Mouse (Mus musculus) gastrocnemius, postnatal 25 days (tissue): ENCODE measurements around the gene Gpbp1l1. TPM values are rescaled to one million over a fixed set of nuclear protein-coding genes. Genes with fewer than 3 reads are reported as not detected.

Source experiments
- DNase-seq: peaks from one replicate; pipeline ENCODE4 v3.0.0; 2022
- long read RNA-seq, 2 experiments: library from polyadenylated mRNA; stranded (forward); transcript quantifications; one replicate each; pipeline ENCODE4 v2.0.0; 2021
- total RNA-seq, 2 experiments: library from RNA; stranded (reverse); gene quantifications; 1 replicate in 1 of 2; 2 replicates in 1 of 2; pipeline ENCODE4 v1.2.3; 2021

Gpbp1l1 gene
- 10 to 100 TPM; 28.0 to 28.3 TPM for total RNA-seq
- long read RNA-seq, experiment 1, transcript Gpbp1l1-201 (12 exons, 3,588 nt): major isoform, 8 of 16 reads
- long read RNA-seq, experiment 1, partial matches to known transcripts: 2 of 16 reads
- long read RNA-seq, experiment 1, other reads (novel, unspliced or antisense): 6 of 16 reads
- long read RNA-seq, experiment 2, transcript Gpbp1l1-201 (12 exons, 3,588 nt): major isoform, 10 of 19 reads
- long read RNA-seq, experiment 2, partial matches to known transcripts: 4 of 19 reads
- long read RNA-seq, experiment 2, other reads (novel, unspliced or antisense): 5 of 19 reads

DNA sequence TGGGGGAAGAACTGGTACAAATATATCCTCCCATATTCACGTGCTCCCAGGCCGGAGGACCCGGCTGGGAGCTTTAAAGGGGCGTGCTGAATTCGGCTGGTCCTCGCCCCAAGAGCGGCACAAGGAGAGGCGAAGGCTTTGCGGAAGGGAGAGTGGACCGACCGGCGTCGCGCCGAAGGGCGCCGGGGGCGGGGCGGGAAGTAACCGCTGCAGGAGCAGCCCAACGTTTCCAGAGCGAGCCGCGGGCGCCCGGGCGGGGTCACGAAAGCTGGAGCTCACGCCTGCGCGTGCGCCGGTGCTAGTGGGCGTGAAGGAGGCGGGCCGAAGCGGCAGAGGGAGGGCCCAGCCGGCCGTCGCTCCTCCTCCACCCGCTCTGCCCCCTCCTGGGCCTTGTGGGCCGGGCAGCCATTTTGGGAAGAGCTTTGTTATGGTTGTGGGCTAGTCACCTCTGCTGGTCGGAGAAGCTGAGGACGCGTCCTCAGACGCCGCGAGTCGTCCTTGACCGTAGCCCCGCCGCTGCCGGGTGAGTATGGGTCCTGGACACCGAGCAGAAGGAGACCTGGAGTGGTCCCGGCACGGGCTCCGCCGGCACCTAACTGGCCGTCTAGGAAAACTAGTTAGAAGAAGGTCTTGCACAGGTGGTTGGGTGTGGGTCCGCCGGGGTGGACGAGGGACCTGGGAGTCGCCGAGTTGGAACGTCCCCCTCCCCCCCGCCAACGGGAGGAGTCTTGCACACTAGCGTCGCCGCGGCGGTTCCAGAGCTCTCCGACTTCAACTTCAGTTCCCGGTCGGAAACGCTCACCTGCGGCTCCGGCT lies at the start of gene Gpbp1l1:
Gpbp1l1 (plus strand) TSS at position 353 of the 816 bp plus-strand sequence.
- DNase-seq: peak; percentile 97

DNA sequence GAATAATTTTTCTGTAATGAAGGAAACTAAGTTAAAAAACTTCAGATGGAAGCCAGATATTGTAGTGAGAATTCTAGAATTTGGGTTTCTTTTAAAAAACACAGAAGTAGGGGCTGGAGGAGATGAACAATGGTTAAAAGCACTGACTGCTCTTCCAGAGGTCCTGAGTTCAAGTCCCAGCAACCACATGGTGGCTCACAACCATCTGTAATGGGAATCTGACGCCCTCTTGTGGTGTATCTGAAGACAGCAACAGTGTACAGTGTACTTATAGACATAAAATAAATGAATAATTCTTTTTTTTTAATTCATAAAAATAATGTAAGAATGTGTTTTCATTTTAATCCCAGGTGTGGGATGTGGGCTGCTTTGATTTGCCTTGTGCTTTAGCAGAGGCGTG lies 26.3 kb upstream of the Gpbp1l1 start:
- no peak for DNase-seq

DNA sequence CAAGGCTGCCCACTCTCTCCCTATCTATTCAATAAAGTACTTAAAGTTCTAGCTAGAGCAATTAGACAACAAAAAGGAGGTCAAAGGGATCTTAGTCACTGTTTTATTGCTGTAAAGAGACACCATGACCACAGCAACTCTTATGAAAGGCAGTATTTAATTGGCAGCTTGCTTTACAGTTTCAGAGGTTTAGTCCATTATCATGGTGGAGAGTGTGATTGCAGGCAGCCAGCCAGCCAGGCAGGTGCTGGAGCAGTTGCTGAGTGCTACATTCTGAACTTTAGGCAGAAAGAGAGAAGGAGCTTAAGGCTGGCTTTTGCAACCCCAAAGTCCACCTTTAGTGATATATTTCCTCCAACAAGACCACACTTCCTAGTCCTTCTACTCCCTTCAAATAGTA lies 21.1 kb upstream of the Gpbp1l1 start:
- DNase-seq: no peak

DNA sequence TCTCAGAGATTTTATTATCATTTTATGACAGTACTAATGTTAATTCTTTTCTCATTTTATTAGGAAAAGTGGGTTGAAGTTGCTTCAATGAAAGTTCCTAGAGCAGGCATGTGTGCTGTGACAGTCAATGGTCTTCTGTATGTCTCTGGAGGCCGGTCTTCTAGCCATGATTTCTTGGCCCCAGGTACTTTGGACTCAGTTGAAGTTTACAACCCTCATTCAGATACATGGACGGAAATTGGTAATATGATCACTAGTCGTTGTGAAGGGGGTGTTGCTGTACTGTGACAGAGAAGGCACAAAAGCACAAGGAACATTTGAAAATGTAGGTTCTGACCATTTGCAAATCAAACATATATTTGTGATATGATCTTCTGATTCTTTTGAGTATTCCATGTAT lies 19.7 kb upstream of the Gpbp1l1 start:
- no peak for DNase-seq

DNA sequence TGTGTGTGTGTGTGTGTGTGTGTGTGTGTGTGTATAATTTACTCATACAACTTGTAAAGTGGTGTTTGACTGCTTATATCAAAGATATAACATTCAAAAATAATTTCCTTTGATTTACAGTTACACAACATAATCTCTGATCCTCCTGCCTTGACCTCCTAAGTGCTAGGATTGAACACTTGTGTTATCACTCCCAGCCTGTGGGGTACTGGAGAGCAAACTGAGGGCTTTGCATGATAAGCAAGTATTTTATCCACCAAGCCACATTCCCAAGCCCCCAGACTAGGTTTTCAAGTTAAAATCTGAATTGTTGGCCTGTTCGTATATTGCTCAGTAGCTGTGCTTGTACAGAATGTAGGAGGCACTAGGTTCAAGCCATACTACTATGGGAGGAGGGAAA lies 7.0 kb upstream of the Gpbp1l1 start:
- DNase-seq: no peak

DNA sequence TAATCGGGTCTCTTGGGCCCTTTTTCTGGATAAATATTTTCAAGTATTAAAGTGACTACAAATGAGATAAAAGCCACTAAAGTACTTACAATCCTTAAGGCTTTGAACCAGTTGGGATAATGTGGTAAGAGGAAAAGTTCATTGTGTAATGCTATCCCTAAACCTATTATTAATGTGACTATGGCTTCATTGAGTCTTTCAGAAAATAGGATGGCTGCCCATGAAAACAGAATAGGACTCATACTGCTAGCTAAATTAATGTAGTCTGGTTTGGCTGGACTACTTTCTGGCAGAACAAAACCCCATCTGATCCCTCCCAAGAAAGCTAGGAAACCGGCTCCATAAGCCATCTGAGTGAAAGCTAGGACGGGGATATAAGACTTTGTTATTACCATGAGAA lies 4.4 kb upstream of the Gpbp1l1 start:
- no peak for DNase-seq

DNA sequence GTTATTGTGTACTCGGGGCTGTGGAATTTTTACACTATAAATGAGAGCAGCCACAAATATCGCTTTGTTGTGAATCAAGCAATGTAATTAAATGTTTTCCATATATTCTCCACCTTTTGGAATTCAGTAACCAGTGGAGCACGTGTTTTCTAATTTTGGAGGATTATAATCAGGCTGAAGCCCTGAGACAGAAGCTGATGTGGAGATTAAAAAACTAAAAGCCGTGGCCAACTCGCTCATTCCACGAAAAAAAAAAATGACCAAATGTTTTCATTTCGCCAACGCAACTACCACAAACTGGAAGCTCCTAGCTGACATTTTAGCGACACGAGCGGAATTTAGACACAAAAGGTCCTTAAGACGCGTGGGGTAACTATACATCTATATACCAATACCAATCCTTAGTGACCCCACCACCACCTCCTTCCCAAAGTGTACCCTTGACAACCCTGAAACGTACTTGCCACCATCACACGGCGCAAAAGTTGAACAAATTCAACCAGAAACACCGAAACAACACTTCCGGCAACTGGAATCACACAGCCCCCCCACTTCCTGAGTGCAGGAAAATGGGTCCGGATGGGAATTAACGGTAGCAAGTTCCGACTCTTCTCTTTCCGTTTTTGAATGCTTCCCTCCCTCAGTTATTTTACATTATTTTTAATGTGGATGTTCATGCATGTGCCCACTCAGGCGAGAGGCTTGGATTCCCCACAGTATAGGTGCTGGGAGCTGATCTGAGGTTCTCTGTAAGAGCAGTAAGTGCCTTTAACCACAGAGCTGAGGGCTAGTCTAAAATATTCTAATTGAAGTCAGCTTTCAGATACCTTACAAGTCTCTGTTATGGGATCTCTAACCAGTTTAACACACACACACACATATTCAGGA lies 1.8 kb upstream of the Gpbp1l1 start, which contains the start of gene Tmem69:
Tmem69 (minus strand) TSS at position 524 of the 888 bp plus-strand sequence.
- peak; percentile 64 for DNase-seq

DNA sequence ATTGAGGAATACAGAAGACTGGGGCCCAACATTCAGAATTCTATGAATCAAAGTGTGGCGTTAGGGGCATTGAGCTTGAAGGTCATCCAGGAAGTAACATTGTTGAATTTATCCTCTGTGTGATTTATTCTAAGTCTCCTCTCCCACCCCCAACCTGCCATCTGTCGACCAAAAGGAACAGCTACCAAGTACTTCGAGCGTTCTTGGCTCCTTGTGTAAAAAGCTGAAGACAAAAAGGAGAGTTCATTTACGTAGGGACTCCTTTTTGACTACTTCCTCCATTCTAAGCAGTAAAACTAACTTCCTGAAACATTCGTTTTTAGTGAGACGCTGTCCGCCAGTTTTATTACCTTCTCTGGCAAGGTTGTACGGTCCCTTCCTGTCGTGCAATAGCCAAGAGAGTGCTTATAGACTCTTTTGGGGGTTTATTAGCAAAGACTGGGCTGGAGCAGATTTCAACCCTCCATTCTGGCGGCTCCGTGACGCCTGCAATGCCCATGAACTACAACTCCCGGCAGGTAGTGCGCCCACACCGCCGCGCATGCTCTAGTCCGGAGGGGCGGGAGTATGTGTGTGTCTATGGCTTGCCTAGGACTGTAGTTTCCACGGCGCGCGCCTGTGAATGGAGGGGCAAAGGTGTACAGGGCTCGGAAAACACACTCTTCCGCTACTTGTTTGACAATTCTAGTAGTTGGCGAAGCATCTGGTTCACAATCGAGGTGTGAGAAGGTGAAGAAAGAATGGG lies 725 bp upstream of the Gpbp1l1 start:
- DNase-seq: peak; percentile 92

DNA sequence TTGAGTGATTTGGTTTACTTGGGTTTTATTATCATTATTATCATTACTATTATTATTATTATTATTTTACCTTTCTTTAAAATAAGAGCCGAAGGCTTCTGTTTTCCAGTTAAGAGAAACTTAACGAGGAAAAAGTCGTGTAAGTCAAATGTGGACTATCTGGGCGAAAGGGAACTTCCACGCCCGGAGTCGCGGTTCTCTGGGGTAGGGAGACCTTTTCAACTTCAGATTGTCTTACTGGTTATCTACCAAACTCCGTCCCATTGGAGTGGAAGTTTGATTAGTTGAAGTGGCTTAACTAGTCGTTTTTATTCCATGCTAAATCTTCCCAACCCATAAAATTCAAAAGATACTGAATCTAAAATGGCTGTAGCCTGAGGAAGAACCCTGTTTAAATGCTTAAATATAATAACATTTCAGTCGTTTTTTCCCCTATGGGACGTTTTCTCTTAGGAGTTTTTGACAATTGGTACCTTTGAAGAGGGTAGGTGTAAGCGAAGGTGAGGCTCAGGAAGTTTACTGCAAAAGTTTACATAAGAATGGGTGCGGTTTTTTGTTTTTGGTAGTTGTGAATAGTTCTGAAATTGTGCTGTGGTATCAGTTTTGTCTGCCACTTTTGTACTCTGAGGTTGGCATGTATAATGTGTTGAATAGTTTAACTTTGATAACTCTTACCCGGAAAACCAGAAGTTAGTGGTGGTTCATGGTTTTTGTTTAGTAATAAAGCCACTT lies 859 bp downstream of the Gpbp1l1 start:
- no peak for DNase-seq

DNA sequence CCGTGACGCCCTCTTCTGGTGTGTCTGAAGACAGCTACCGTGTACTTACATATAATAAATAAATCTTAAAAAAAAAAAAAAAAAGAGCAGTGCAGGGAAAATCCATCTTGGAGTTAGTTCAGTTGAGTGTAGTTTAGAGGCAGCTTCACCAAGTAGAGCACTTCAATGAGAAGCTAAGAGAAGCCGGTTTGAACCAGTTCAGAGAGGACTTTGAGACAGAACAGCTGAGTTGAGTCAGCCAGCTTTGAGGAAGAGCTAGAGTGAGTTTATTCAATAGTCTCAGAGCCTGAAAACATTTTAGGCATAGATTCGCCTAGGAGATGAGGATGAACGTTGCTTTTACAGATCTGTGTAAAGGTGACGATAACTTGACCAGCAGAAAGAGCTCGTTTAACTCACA lies 38.3 kb downstream of the Gpbp1l1 start:
- DNase-seq: no peak

DNA sequence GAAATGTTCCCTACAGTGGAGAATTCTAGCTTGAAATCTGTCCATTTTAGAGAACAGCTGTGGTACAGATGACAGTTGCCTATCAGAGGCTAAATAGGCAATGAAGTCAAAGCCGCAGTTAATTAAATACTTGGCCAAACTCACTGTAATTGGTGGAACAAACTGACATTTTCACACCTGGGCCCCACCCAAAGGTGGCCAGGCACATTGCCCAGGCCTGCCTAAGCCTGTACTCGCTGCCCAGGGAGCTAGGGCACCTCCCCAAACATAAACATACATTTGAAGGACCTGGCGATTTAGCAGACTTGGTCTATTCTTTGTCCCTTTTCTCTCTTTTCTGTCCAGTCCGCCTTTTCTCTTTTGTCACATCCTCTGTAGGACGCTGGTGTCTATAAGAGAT lies 38.9 kb downstream of the Gpbp1l1 start, which contains the start of gene Ccdc17:
Ccdc17 (plus strand) TSS at position 276 of the 400 bp plus-strand sequence.
- DNase-seq: no peak

DNA sequence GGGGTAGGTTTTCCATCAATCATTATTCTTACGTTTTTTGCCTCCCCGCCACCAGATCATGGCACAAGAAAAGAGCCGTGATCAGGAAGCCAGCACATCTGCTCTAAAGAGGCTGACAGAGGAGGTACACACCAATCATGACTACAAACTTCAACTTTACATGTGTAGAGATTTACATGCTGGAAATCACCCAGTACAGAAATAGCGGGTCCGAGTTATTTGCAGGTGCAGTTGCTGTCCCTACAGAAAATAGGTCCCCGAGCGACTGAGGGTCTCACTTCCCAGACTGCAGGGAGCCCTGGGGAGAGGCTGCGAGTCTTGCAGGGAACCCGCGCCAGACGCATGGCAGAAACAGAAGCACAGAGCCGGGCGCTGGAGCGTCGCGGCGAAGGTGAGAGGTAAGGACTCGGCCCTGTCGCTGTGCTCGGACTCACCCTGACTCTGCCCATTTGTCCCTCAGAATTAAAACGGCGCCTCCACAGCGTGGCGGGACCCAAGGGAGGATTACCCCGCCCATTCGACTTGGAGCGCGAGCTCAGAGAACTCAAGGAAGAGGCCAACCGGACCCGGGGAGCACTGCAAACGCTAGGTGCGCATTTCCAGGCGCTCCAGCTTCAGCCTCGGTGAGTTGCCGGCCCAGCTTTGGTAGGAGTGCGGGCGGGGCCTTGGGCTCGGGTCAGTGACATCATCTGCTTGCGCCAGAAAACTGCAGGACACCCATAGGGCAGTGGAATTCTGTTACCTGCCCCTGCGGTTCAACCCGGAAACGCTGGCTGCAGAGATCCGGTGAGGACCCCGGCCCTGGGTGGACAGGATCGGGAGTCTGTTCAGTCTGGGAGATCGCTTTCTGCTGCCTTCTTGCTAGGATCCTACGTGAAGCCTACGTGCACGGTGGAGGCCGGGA lies 39.8 kb downstream of the Gpbp1l1 start:
- peak; percentile 84 for DNase-seq

DNA sequence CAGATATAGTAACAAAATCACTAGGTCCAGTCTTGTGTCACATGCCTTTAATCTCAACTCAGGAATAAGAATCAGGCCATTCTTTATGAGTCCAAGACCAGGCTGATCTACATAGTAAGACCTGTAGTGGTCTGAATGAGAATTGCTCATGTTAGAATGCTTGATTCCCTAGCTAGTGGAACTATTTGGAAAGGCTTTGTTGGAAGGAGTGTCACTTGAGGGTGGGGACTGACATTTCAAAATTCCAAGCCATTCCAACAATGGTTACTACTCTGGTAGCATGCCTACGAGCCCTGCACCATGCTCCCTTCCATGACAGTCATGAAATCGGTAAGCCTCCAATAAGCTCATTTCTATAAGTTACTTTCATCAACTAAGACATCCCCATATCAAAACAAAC lies 55.2 kb downstream of the Gpbp1l1 start:
- no peak for DNase-seq

DNA sequence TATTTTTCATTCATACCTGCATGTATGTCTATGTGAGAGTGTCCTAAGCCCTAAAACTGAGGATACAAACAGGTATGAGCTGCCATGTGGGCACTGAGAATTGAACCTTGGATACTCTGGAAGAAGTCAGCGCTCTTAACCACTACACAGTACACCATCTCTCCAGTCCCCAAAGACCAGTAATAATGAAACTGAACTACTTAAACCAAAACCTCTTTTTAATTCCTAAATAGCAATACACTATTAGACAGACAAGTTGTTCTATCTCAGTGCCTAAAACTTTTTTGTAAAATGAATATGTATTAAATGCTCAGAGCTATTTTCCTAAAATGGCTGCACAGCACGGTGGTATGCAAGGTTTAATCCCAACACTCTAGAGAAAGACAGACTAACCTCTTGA lies 57.8 kb downstream of the Gpbp1l1 start:
- no peak for DNase-seq

DNA sequence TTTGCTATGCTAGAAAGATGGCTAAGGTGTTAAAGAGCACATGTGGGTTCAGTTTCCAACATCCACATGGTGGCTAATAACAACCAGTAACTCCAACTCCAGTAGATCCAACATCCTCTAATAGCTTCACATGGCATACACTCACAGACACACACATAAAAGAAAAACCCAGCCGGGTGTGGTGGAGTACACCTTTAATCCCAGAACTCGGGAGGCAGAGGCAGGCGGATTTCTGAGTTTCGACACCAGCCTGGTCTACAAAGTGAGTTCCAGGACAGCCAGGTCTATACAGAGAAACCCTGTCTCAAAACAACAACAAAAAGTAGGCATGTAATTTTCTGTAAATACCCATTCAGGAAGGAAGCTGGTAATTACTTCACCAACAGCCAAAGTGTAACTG lies 67.4 kb downstream of the Gpbp1l1 start:
- no peak for DNase-seq

DNA sequence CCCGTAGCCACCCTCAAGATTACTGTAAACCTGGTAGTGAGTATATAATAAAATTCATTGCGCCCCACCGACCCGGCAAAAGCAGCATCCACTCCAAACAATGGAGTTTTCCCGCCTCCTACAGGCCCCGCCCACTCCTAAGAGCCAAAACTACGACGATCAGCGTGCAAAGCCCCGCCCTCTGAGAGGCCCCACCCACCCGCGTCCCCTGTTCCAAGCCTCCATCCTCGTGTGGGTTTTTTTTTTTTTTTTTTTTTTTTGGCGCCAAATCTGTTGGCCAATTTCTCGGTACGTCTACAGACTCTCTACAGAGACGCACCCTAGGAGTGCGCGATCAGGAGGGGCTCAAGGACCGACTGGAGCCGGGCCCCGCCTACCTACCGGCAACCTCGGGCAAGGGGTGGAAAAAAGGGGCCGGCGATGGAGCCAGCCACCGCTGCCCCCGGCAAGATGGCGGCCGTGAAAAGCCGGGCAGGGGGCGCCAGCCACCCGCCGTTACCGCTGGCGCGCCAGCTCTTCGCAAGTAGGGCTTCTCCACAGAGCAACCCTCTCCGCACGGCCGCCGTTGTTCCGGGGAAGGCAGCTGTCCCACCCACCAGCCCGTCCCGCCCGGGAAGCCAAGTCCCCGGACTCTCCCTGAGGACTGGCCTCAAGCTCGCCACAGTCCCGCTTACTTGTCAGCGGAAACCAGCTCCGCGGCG lies 69.3 kb downstream of the Gpbp1l1 start:
- DNase-seq: peak; percentile 75

DNA sequence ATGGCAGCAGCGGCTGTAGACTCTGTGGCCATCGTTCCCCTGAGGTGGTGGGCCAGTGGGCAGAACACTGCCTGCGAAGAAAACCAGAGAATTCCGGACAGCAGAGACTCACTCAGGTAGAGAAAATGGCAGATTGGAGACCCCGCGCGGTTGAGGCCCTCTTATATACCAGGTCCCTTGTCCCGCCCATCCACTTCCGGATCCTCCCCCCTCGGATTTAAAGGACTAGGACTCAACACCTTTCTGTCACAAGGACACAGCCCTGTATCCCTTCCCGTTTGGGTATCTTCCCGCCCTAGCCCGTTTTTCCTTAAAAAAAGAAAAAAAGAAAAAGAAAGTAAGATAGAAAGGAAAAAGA lies 69.9 kb downstream of the Gpbp1l1 start:
- DNase-seq: peak; percentile 87

DNA sequence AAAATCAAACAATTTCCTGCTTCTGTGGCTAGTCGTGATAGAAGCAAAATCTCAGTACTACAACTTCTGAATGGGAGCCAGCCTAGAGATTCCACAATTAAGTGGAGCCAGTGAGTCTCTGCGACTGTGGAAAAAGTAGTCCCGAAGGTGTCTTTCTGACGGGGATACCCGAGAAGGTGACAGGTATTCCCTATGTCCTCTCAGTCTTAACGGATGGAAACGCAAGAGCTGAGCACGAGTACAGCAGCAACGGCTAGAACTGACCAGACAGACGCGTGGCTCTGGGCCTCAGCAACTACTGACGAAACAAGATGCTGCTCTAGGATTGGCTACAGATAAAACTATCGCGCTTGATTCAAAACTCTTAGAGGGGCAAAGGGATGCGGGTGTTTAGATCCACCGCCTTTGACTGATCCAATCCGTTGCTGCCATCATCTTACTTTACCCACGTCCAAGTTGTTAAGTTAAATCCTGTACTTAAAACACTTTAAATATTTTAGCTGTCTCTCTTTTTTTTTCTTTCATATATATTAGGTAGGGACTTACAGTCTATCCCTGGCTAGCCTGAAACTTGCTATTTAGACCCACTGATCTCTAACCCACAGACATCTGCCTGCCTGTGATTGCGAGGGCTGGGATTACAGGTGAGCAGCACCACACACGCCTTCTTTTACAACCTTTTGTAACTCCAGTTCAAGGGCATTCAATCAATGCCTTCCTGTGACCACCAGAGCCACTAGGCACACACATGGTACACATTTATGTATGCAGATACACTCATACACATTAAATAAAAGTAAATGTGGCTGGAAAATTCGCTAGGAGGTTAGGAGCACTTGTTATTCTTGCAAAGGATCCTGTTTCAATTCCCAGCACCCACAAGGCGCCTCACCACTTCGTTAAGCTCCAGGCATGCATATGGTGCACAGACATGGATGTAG lies 70.5 kb downstream of the Gpbp1l1 start, which contains the start of gene Nasp:
Nasp (minus strand) TSS at position 220 of the 941 bp plus-strand sequence.
- DNase-seq: peak; percentile 75
